Mouse (Mus musculus) bone marrow macrophage, adult 2 months (primary cell): ENCODE measurements at regions not wholly inside any gene's neighbourhood (a gene's known extent, or its start where the extent isn't known, plus 50 kb on each side); places are given as distances from the start of the nearest gene placed in this dataset.

Source experiments
- CTCF ChIP-seq: IDR thresholded peaks from 2 replicates; pipeline ENCODE4 v1.5.1; 2012; ENCODE audit warnings: low read depth, mild to moderate bottlenecking, low read length, moderate library complexity
- POLR2A ChIP-seq: IDR thresholded peaks from 2 replicates; pipeline ENCODE4 v1.6.1; 2012; ENCODE audit warnings: mild to moderate bottlenecking, low read depth, low read length, borderline replicate concordance

DNA sequence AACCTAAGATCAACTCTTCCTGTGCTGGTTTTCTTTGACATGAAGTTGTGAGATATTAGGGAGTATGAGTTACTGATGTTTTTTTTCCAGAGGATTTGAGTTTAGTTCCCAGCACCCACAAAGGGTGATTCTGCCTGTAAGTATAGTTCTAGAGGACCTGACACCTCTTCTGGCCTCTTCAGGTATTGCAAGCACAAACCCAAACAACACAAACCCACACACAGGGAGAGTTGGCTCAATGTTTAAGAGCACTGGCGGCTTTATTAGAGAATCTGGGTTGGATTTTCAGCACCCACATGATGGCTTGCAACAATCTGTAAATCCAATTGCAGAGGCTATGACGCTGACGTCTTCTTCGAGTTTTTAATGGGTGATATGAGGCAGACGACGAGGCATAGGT is 451.7 kb downstream of the Bckdhb start:
- TF ChIP-seq CTCF (no peak), POLR2A (no peak)
